Mouse (Mus musculus) lung, embryonic 16.5 days (tissue): ENCODE results near the gene Tpst2. TPM values are rescaled to one million over a fixed set of nuclear protein-coding genes. Genes with fewer than 3 reads are reported as not detected.

Experiments
- ATAC-seq: fragments of 200-750 bp; cut with Nextera tagmentation; 2 replicates; pipeline ENCODE4 v1.8.0; 2017; ENCODE audit warnings: low read depth, mild to moderate bottlenecking, moderate library complexity
- H3K27ac ChIP-seq: fragments of 300-500 bp; sonication (generic); 2 replicates; pipeline ENCODE4 v1.5.1; 2014; ENCODE audit warnings: mild to moderate bottlenecking, control low read depth, low read length
- H3K27me3 ChIP-seq: fragments of 300-500 bp; sonication (generic); 2 replicates; pipeline ENCODE4 v1.6.1; 2014; ENCODE audit warnings: low read depth, low read length, mixed read lengths; ENCODE audit not compliant: control insufficient read depth, insufficient read depth
- H3K36me3 ChIP-seq: fragments of 300-500 bp; sonication (generic); 2 replicates; pipeline ENCODE4 v1.6.1; 2014; ENCODE audit warnings: low read length; ENCODE audit not compliant: control insufficient read depth, insufficient read depth
- H3K4me1 ChIP-seq: fragments of 300-500 bp; sonication (generic); replicated peaks from 2 replicates; pipeline ENCODE4 v1.6.1; 2014; ENCODE audit warnings: low read length, mixed read lengths; ENCODE audit not compliant: control insufficient read depth, insufficient read depth
- H3K4me2 ChIP-seq: fragments of 300-500 bp; sonication (generic); 2 replicates; pipeline ENCODE4 v1.6.1; 2014; ENCODE audit warnings: low read depth, low read length, control low read depth
- H3K4me3 ChIP-seq: fragments of 300-500 bp; sonication (generic); 2 replicates; pipeline ENCODE4 v1.5.1; 2014; ENCODE audit warnings: mild to moderate bottlenecking, low read length, control low read depth
- H3K9ac ChIP-seq: fragments of 300-500 bp; sonication (generic); 2 replicates; pipeline ENCODE4 v1.6.1; 2014; ENCODE audit warnings: low read length, control low read depth
- H3K9me3 ChIP-seq: fragments of 300-500 bp; sonication (generic); 2 replicates; pipeline ENCODE4 v1.6.1; 2016; ENCODE audit warnings: low read length; ENCODE audit not compliant: control insufficient read depth
- WGBS: fragments of 180-500 bp; shearing (Covaris S2); extraction: QIAGEN DNeasy Blood & Tissue Kit; methylation state at CpG from one replicate; pipeline ENCODE4 v1.1.7; 2014; 5-methylcytosine and 5-hydroxymethylcytosine counted together
- polyA plus RNA-seq: library from polyadenylated mRNA; unstranded; fragments of >200 nt; fragmentation: Nextera tagmentation; extraction: Ambion mirVana; gene quantifications from 2 replicates; pipeline ENCODE4 v1.2.1, GENCODE M21; 2015

Tpst2 gene
- polyA plus RNA-seq, 1 experiment from 2014 or later = 67.9 TPM

- WGBS = 62% methylated on average over 6 of the region's 6 CpGs
- no peak overlapping the region for H3K9ac ChIP-seq
- no peaks in the 10 kb centered on the region for H3K9me3 ChIP-seq
- H3K27ac ChIP-seq = no peak overlapping the region
- ATAC-seq = no peak
- no peak overlapping the region for H3K4me2 ChIP-seq
- peaks cover 13% of the 10 kb centered on the region for H3K4me1 ChIP-seq
- no peaks in the 10 kb centered on the region for H3K27me3 ChIP-seq
- 0 out of 2 replicates have a peak, but pooled peaks cover 3% of the 10 kb centered on the region for H3K36me3 ChIP-seq
- no peak overlapping the region for H3K4me3 ChIP-seq
Measured at GRCm38 (mm10) chr5:112344092-112344960, 67.8 kb downstream of the Tpst2 start.

- peaks cover 13% of the 10 kb centered on the region for H3K4me1 ChIP-seq
- H3K27me3 ChIP-seq = no peaks in the 10 kb centered on the region
- H3K9me3 ChIP-seq = no peaks in the 10 kb centered on the region
- WGBS = 79% methylated on average over 16 of the region's 16 CpGs
- H3K27ac ChIP-seq = no peak overlapping the region
- no peak overlapping the region for H3K4me3 ChIP-seq
- no peak overlapping the region for H3K4me2 ChIP-seq
- H3K9ac ChIP-seq = no peak overlapping the region
- no peak for ATAC-seq
- H3K36me3 ChIP-seq = peaks cover 12% of the 10 kb centered on the region
Measured at GRCm38 (mm10) chr5:112346211-112346965, 69.9 kb downstream of the Tpst2 start.

- ATAC-seq = no peak
- H3K9me3 ChIP-seq = no peaks in the 10 kb centered on the region
- H3K27ac ChIP-seq = no peak overlapping the region
- peaks cover 12% of the 10 kb centered on the region for H3K36me3 ChIP-seq
- no peak overlapping the region for H3K4me2 ChIP-seq
- no peak overlapping the region for H3K9ac ChIP-seq
- no peaks in the 10 kb centered on the region for H3K4me1 ChIP-seq
- no peaks in the 10 kb centered on the region for H3K27me3 ChIP-seq
- H3K4me3 ChIP-seq = no peak overlapping the region
- 82% methylated on average over 8 of the region's 8 CpGs for WGBS
Measured at GRCm38 (mm10) chr5:112349169-112349568, 72.7 kb downstream of the Tpst2 start.

GRCm38 (mm10) chr5:112355493-112355892 lies 79.0 kb downstream of the Tpst2 start:
- Histone ChIP-seq H3K27me3 (no peaks in the 10 kb centered on the region), H3K4me3 (no peak overlapping the region), H3K9me3 (no peaks in the 10 kb centered on the region), H3K27ac (no peak overlapping the region), H3K9ac (no peak overlapping the region), H3K4me1 (no peaks in the 10 kb centered on the region), H3K36me3 (peaks cover 4% of the 10 kb centered on the region; the same call in 1 of the 2 replicates), H3K4me2 (no peak overlapping the region)
- WGBS = 75% methylated on average over 6 of the region's 6 CpGs
- no peak for ATAC-seq

- Histone ChIP-seq H3K27me3 (no peaks in the 10 kb centered on the region), H3K9me3 (no peaks in the 10 kb centered on the region), H3K4me2 (no peak within 1 kb of the TSS), H3K9ac (no peak within 1 kb of the TSS), H3K4me1 (no peaks in the 10 kb centered on the region), H3K36me3 (peaks cover 2% of the 10 kb centered on the region; the same call in 1 of the 2 replicates), H3K4me3 (no peak within 1 kb of the TSS), H3K27ac (no peak within 1 kb of the TSS)
- no peak for ATAC-seq
- WGBS = 59% methylated on average over 13 of the region's 13 CpGs
Measured at GRCm38 (mm10) chr5:112355910-112356309, 79.4 kb downstream of the Tpst2 start, which contains the start of gene Gm6583. TSS of gene Gm6583 (minus strand) at chr5:112356033.

GRCm38 (mm10) chr5:112356322-112356721 lies 79.8 kb downstream of the Tpst2 start:
- WGBS = 83% methylated on average over 9 of the region's 9 CpGs
- Histone ChIP-seq H3K9ac (no peak overlapping the region), H3K4me3 (no peak overlapping the region), H3K4me1 (no peaks in the 10 kb centered on the region), H3K36me3 (0 out of 2 replicates have a peak, but pooled peaks cover 2% of the 10 kb centered on the region), H3K9me3 (no peaks in the 10 kb centered on the region), H3K4me2 (no peak overlapping the region), H3K27ac (no peak overlapping the region), H3K27me3 (no peaks in the 10 kb centered on the region)
- ATAC-seq = no peak

GRCm38 (mm10) chr5:112359520-112359919 lies 83.0 kb downstream of the Tpst2 start:
- 85% methylated on average over 4 of the region's 4 CpGs for WGBS
- Histone ChIP-seq H3K4me3 (no peak overlapping the region), H3K27me3 (no peaks in the 10 kb centered on the region), H3K9me3 (no peaks in the 10 kb centered on the region), H3K27ac (no peak overlapping the region), H3K36me3 (peaks cover 2% of the 10 kb centered on the region; the same call in 1 of the 2 replicates), H3K4me1 (no peaks in the 10 kb centered on the region), H3K4me2 (no peak overlapping the region), H3K9ac (no peak overlapping the region)
- no peak for ATAC-seq

GRCm38 (mm10) chr5:112360077-112360476 lies 83.6 kb downstream of the Tpst2 start:
- 96% methylated on average over 3 of the region's 3 CpGs for WGBS

GRCm38 (mm10) chr5:112364184-112364797 lies 87.8 kb downstream of the Tpst2 start:
- Histone ChIP-seq H3K27ac (no peak overlapping the region), H3K4me3 (no peak overlapping the region), H3K27me3 (no peaks in the 10 kb centered on the region), H3K4me2 (no peak overlapping the region), H3K9ac (no peak overlapping the region), H3K36me3 (peaks cover 7% of the 10 kb centered on the region), H3K4me1 (no peaks in the 10 kb centered on the region), H3K9me3 (no peaks in the 10 kb centered on the region)
- ATAC-seq = no peak
- 75% methylated on average over 10 of the region's 10 CpGs for WGBS

More at GRCm38 (mm10) chr5:112360077-112360476, 83.6 kb downstream of the Tpst2 start:
- H3K4me3 ChIP-seq = no peak overlapping the region
- H3K27ac ChIP-seq = no peak overlapping the region
- peaks cover 7% of the 10 kb centered on the region for H3K36me3 ChIP-seq
- no peaks in the 10 kb centered on the region for H3K9me3 ChIP-seq
- no peak overlapping the region for H3K4me2 ChIP-seq
- H3K27me3 ChIP-seq = no peaks in the 10 kb centered on the region
- no peak for ATAC-seq
- no peaks in the 10 kb centered on the region for H3K4me1 ChIP-seq
- H3K9ac ChIP-seq = no peak overlapping the region
